Mouse (Mus musculus) WW6 (cell line): ENCODE data around the gene Tmprss4.

Experiments used
- DNase-seq: peaks from one replicate; pipeline ENCODE4 v3.0.0-alpha.2; 2013; ENCODE audit warnings: low read depth, low spot score

Tmprss4 gene

GRCm38 (mm10) chr9:45196125-45196830 is 7.6 kb downstream of the Tmprss4 start:
- no peak for DNase-seq

GRCm38 (mm10) chr9:45195468-45195867 is 8.4 kb downstream of the Tmprss4 start:
- DNase-seq, result no peak

- no peak for DNase-seq
These were observed 14.2 kb downstream of the Tmprss4 start for GRCm38 (mm10) chr9:45189661-45190174.

- DNase-seq, result no peak
These were observed 15.0 kb downstream of the Tmprss4 start for GRCm38 (mm10) chr9:45188570-45189563.

GRCm38 (mm10) chr9:45185250-45185649 is 18.6 kb downstream of the Tmprss4 start:
- no peak for DNase-seq

GRCm38 (mm10) chr9:45183266-45183665 is 20.6 kb downstream of the Tmprss4 start:
- no peak for DNase-seq

- DNase-seq, result no peak
These were observed 21.4 kb downstream of the Tmprss4 start for GRCm38 (mm10) chr9:45182521-45182920.

GRCm38 (mm10) chr9:45181770-45182169 is 22.1 kb downstream of the Tmprss4 start, which contains the start of gene BC049352:
Gene BC049352 (plus strand): TSS chr9:45182007.
- no peak for DNase-seq

GRCm38 (mm10) chr9:45179282-45179681 is 24.6 kb downstream of the Tmprss4 start:
- no peak for DNase-seq

GRCm38 (mm10) chr9:45173475-45173874 is 30.4 kb downstream of the Tmprss4 start:
- no peak for DNase-seq

GRCm38 (mm10) chr9:45171073-45171610 is 32.8 kb downstream of the Tmprss4 start:
- DNase-seq, result no peak

- DNase-seq, result no peak
These were observed 33.7 kb downstream of the Tmprss4 start for GRCm38 (mm10) chr9:45170150-45170549.

- DNase-seq, result no peak
These were observed 36.0 kb downstream of the Tmprss4 start for GRCm38 (mm10) chr9:45167903-45168302.

GRCm38 (mm10) chr9:45153361-45153760 is 50.5 kb downstream of the Tmprss4 start:
- DNase-seq, result no peak

GRCm38 (mm10) chr9:45150933-45151332 is 53.0 kb downstream of the Tmprss4 start:
- DNase-seq, result no peak

GRCm38 (mm10) chr9:45146267-45146597 is 57.7 kb downstream of the Tmprss4 start:
- DNase-seq, result no peak

GRCm38 (mm10) chr9:45145533-45146266 is 58.2 kb downstream of the Tmprss4 start:
- no peak for DNase-seq

- no peak for DNase-seq
These were observed 61.2 kb downstream of the Tmprss4 start for GRCm38 (mm10) chr9:45142686-45143085.

- DNase-seq, result no peak
These were observed 62.9 kb downstream of the Tmprss4 start for GRCm38 (mm10) chr9:45140945-45141344.

GRCm38 (mm10) chr9:45139082-45139481 is 64.8 kb downstream of the Tmprss4 start:
- DNase-seq, result no peak
